Mouse (Mus musculus): ENCODE results near the gene Plekhh1.

The Plekhh1 gene

GRCm38 (mm10) chr12:79070736-79071333, 41.9 kb downstream of the Plekhh1 start:
- DNase-seq (ENCODE audit: low read depth, low spot score) = no peak

GRCm38 (mm10) chr12:79072576-79072975, 43.6 kb downstream of the Plekhh1 start:
- no peak for DNase-seq (ENCODE audit: low read depth, low spot score)

- no peak for DNase-seq (ENCODE audit: low read depth, low spot score)
Observed at GRCm38 (mm10) chr12:79073362-79073761, 44.4 kb downstream of the Plekhh1 start.

- peak; percentile 55 for DNase-seq (ENCODE audit: low read depth, low spot score)
Observed at GRCm38 (mm10) chr12:79089182-79089812, 60.3 kb downstream of the Plekhh1 start, which contains the start of gene Pigh. Gene Pigh (minus strand): TSS chr12:79089651.

- peak; percentile 62 for DNase-seq (ENCODE audit: low read depth, low spot score)
Observed at GRCm38 (mm10) chr12:79092569-79092968, 63.6 kb downstream of the Plekhh1 start.

GRCm38 (mm10) chr12:79097106-79097752, 68.3 kb downstream of the Plekhh1 start:
- DNase-seq (ENCODE audit: low read depth, low spot score) = no peak

GRCm38 (mm10) chr12:79103773-79104172, 74.8 kb downstream of the Plekhh1 start:
- no peak for DNase-seq (ENCODE audit: low read depth, low spot score)

- DNase-seq (ENCODE audit: low read depth, low spot score) = no peak
Observed at GRCm38 (mm10) chr12:79104544-79104943, 75.6 kb downstream of the Plekhh1 start.

- no peak for DNase-seq (ENCODE audit: low read depth, low spot score)
Observed at GRCm38 (mm10) chr12:79105312-79105711, 76.3 kb downstream of the Plekhh1 start.

- no peak for DNase-seq (ENCODE audit: low read depth, low spot score)
Observed at GRCm38 (mm10) chr12:79118991-79119390, 90.0 kb downstream of the Plekhh1 start.

- no peak for DNase-seq (ENCODE audit: low read depth, low spot score)
Observed at GRCm38 (mm10) chr12:79122820-79123219, 93.9 kb downstream of the Plekhh1 start.

GRCm38 (mm10) chr12:79130299-79131177, 101.6 kb downstream of the Plekhh1 start, which contains the start of gene Arg2:
Gene Arg2 (plus strand): TSS chr12:79130777.
- no peak for DNase-seq (ENCODE audit: low read depth, low spot score)
